Mouse (Mus musculus): ENCODE measurements around the gene Hsd17b1. TPM values are rescaled to one million over a fixed set of nuclear protein-coding genes. Genes with fewer than 3 reads are reported as not detected.

Hsd17b1 gene
- 0.62 TPM for polyA plus RNA-seq (2014; fragmentation: Illumina TruSeq; extraction: RNeasy Lipid Tissue Mini Kit (QIAGEN cat#74804); ENCODE audit: low read depth, low replicate concordance)

GRCm38 (mm10) chr11:101078121-101078520, at the start of gene Hsd17b1:
Hsd17b1 (plus strand) TSS chr11:101078411.

GRCm38 (mm10) chr11:101069391-101070188, 8.6 kb upstream of the Hsd17b1 start, which contains the start of gene Naglu:
Naglu (plus strand) TSS chr11:101070012.

GRCm38 (mm10) chr11:101082208-101083082, 4.2 kb downstream of the Hsd17b1 start, which contains the start of gene Coasy:
Coasy (plus strand) TSS chr11:101082565.

GRCm38 (mm10) chr11:101086756-101087681, 8.8 kb downstream of the Hsd17b1 start, which contains the start of gene Mlx:
Mlx (plus strand) TSS chr11:101087277.

GRCm38 (mm10) chr11:101095314-101096024, 17.3 kb downstream of the Hsd17b1 start, which contains the start of gene Psmc3ip:
Psmc3ip (minus strand) TSS chr11:101095436.

GRCm38 (mm10) chr11:101119761-101120544, 41.7 kb downstream of the Hsd17b1 start, which contains the start of the genes Retreg3 and Tubg1:
Retreg3 (minus strand) TSS chr11:101119893.
Tubg1 (plus strand) TSS chr11:101119938.

Other genes starting within 250 kb of the Hsd17b1 start
- 0.42 TPM for gene Stat5b, start 227.7 kb upstream of the Hsd17b1 start, polyA plus RNA-seq (2014; fragmentation: Illumina TruSeq; extraction: RNeasy Lipid Tissue Mini Kit (QIAGEN cat#74804); ENCODE audit: low read depth, low replicate concordance)
- 0.85 TPM for gene Stat5a, start 219.1 kb upstream of the Hsd17b1 start, polyA plus RNA-seq (2014; fragmentation: Illumina TruSeq; extraction: RNeasy Lipid Tissue Mini Kit (QIAGEN cat#74804); ENCODE audit: low read depth, low replicate concordance)
- 10.7 TPM for gene Stat3, start 138.9 kb upstream of the Hsd17b1 start, polyA plus RNA-seq (2014; fragmentation: Illumina TruSeq; extraction: RNeasy Lipid Tissue Mini Kit (QIAGEN cat#74804); ENCODE audit: low read depth, low replicate concordance)
- gene Cavin1, start 107.5 kb upstream of the Hsd17b1 start, polyA plus RNA-seq (2014; fragmentation: Illumina TruSeq; extraction: RNeasy Lipid Tissue Mini Kit (QIAGEN cat#74804); ENCODE audit: low read depth, low replicate concordance): 5.4 TPM
- 31.0 TPM for gene Atp6v0a1, start 69.0 kb upstream of the Hsd17b1 start, polyA plus RNA-seq (2014; fragmentation: Illumina TruSeq; extraction: RNeasy Lipid Tissue Mini Kit (QIAGEN cat#74804); ENCODE audit: low read depth, low replicate concordance)
- gene Naglu, start 8.4 kb upstream of the Hsd17b1 start, polyA plus RNA-seq (2014; fragmentation: Illumina TruSeq; extraction: RNeasy Lipid Tissue Mini Kit (QIAGEN cat#74804); ENCODE audit: low read depth, low replicate concordance): 0.98 TPM
- gene Coasy, start 4.2 kb downstream of the Hsd17b1 start, polyA plus RNA-seq (2014; fragmentation: Illumina TruSeq; extraction: RNeasy Lipid Tissue Mini Kit (QIAGEN cat#74804); ENCODE audit: low read depth, low replicate concordance): 1.7 TPM
- gene Mlx, start 8.9 kb downstream of the Hsd17b1 start, polyA plus RNA-seq (2014; fragmentation: Illumina TruSeq; extraction: RNeasy Lipid Tissue Mini Kit (QIAGEN cat#74804); ENCODE audit: low read depth, low replicate concordance): 8.3 TPM
- 124 TPM for gene Psmc3ip, start 17.0 kb downstream of the Hsd17b1 start, polyA plus RNA-seq (2014; fragmentation: Illumina TruSeq; extraction: RNeasy Lipid Tissue Mini Kit (QIAGEN cat#74804); ENCODE audit: low read depth, low replicate concordance)
- 14.0 TPM for gene Retreg3, start 41.5 kb downstream of the Hsd17b1 start, polyA plus RNA-seq (2014; fragmentation: Illumina TruSeq; extraction: RNeasy Lipid Tissue Mini Kit (QIAGEN cat#74804); ENCODE audit: low read depth, low replicate concordance)
- 2.5 TPM for gene Tubg1, start 41.5 kb downstream of the Hsd17b1 start, polyA plus RNA-seq (2014; fragmentation: Illumina TruSeq; extraction: RNeasy Lipid Tissue Mini Kit (QIAGEN cat#74804); ENCODE audit: low read depth, low replicate concordance)
- 0.22 TPM for gene Tubg2, start 77.5 kb downstream of the Hsd17b1 start, polyA plus RNA-seq (2014; fragmentation: Illumina TruSeq; extraction: RNeasy Lipid Tissue Mini Kit (QIAGEN cat#74804); ENCODE audit: low read depth, low replicate concordance)
- 0.13 TPM for gene Cntnap1, start 92.1 kb downstream of the Hsd17b1 start, polyA plus RNA-seq (2014; fragmentation: Illumina TruSeq; extraction: RNeasy Lipid Tissue Mini Kit (QIAGEN cat#74804); ENCODE audit: low read depth, low replicate concordance)
- not detected for gene Plekhh3, start 92.9 kb downstream of the Hsd17b1 start, polyA plus RNA-seq (2014; fragmentation: Illumina TruSeq; extraction: RNeasy Lipid Tissue Mini Kit (QIAGEN cat#74804); ENCODE audit: low read depth, low replicate concordance)
- not detected for gene Ccr10, start 97.0 kb downstream of the Hsd17b1 start, polyA plus RNA-seq (2014; fragmentation: Illumina TruSeq; extraction: RNeasy Lipid Tissue Mini Kit (QIAGEN cat#74804); ENCODE audit: low read depth, low replicate concordance)
- 12.7 TPM for gene Ezh1, start 148.1 kb downstream of the Hsd17b1 start, polyA plus RNA-seq (2014; fragmentation: Illumina TruSeq; extraction: RNeasy Lipid Tissue Mini Kit (QIAGEN cat#74804); ENCODE audit: low read depth, low replicate concordance)
- 1.1 TPM for gene Ramp2, start 167.6 kb downstream of the Hsd17b1 start, polyA plus RNA-seq (2014; fragmentation: Illumina TruSeq; extraction: RNeasy Lipid Tissue Mini Kit (QIAGEN cat#74804); ENCODE audit: low read depth, low replicate concordance)
- gene Vps25, start 175.3 kb downstream of the Hsd17b1 start, polyA plus RNA-seq (2014; fragmentation: Illumina TruSeq; extraction: RNeasy Lipid Tissue Mini Kit (QIAGEN cat#74804); ENCODE audit: low read depth, low replicate concordance): 28.3 TPM
- 1.5 TPM for gene Wnk4, start 182.2 kb downstream of the Hsd17b1 start, polyA plus RNA-seq (2014; fragmentation: Illumina TruSeq; extraction: RNeasy Lipid Tissue Mini Kit (QIAGEN cat#74804); ENCODE audit: low read depth, low replicate concordance)
- gene Cntd1, start 200.6 kb downstream of the Hsd17b1 start, polyA plus RNA-seq (2014; fragmentation: Illumina TruSeq; extraction: RNeasy Lipid Tissue Mini Kit (QIAGEN cat#74804); ENCODE audit: low read depth, low replicate concordance): 172 TPM
- 4.0 TPM for gene Coa3, start 200.7 kb downstream of the Hsd17b1 start, polyA plus RNA-seq (2014; fragmentation: Illumina TruSeq; extraction: RNeasy Lipid Tissue Mini Kit (QIAGEN cat#74804); ENCODE audit: low read depth, low replicate concordance)
- 78.8 TPM for gene Becn1, start 223.9 kb downstream of the Hsd17b1 start, polyA plus RNA-seq (2014; fragmentation: Illumina TruSeq; extraction: RNeasy Lipid Tissue Mini Kit (QIAGEN cat#74804); ENCODE audit: low read depth, low replicate concordance)
- gene Psme3, start 237.8 kb downstream of the Hsd17b1 start, polyA plus RNA-seq (2014; fragmentation: Illumina TruSeq; extraction: RNeasy Lipid Tissue Mini Kit (QIAGEN cat#74804); ENCODE audit: low read depth, low replicate concordance): 427 TPM
- 0.48 TPM for gene Aoc2, start 246.7 kb downstream of the Hsd17b1 start, polyA plus RNA-seq (2014; fragmentation: Illumina TruSeq; extraction: RNeasy Lipid Tissue Mini Kit (QIAGEN cat#74804); ENCODE audit: low read depth, low replicate concordance)